In the genomic region with DNA sequence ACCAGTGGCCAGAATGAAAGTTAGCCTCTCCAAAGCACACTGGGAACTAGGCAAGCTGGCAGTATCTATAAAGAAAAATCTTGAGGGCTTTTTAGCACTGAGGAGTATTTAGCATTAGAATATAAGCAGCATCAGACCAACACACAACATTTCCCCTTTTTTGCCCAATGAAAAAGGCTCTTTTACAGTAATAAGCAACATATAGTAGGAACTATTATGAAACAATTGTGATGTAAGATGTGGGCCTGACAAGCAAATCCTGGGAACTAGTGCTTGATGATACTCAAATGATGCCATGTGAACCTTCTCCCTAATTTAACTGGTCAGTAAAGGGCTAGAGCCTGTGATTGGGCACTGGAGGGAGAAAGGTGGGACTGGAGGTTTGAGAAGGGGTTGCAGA, we compare ENCODE assay signal across 13 mouse cellular contexts.
"Had no signal": no experiment of that assay in that cellular context is flagged by ENCODE, and none has a peak within 500 bp of the region (broad histone marks: within the 10 kb centered on the region; RNA-seq: fewer than 3 reads in every experiment).

No protein-coding gene starts in this region.

- ATAC-seq: liver, postnatal 0 days; midbrain, embryonic 13.5 days; midbrain, embryonic 15.5 days had no signal

- DNase-seq: liver, embryonic 13.5 days; liver, postnatal 0 days; lung, adult 2 months; lung, postnatal 10 days; lung, postnatal 36 days; retina, postnatal 1 day; right cerebral cortex, adult 18-20 months; right cerebral cortex, postnatal 25 days; thymus, adult 2 months; thymus, postnatal 25 days; thymus, postnatal 4 days had no signal
